Mouse (Mus musculus) limb, embryonic 13.5 days (tissue): ENCODE measurements around the gene Spen. TPM values are rescaled to one million over a fixed set of nuclear protein-coding genes. Genes with fewer than 3 reads are reported as not detected.
"Not testable (repeated sequence)": the region's sequence is repeated elsewhere in the genome, so short reads cannot be mapped to it uniquely, and the experiment has no call there.

Source experiments
- ATAC-seq: fragments of 200-750 bp; cut with Nextera tagmentation; 2 replicates; pipeline ENCODE4 v1.8.0; 2017; ENCODE audit warnings: low read depth, moderate number of reproducible peaks, moderate TSS enrichment; ENCODE audit not compliant: low FRiP score
- H3K27ac ChIP-seq: fragments of 300-500 bp; sonication (generic); 2 replicates; pipeline ENCODE4 v1.5.1; 2015; ENCODE audit warnings: inconsistent platforms, mild to moderate bottlenecking, moderate library complexity
- H3K27me3 ChIP-seq: fragments of 300-500 bp; sonication (generic); 2 replicates; pipeline ENCODE4 v1.6.1; 2015; ENCODE audit warnings: mild to moderate bottlenecking, inconsistent platforms
- H3K36me3 ChIP-seq: fragments of 300-500 bp; sonication (generic); 2 replicates; pipeline ENCODE4 v1.6.1; 2015; ENCODE audit warnings: inconsistent platforms, mild to moderate bottlenecking, moderate library complexity
- H3K4me1 ChIP-seq: fragments of 300-500 bp; sonication (generic); 2 replicates; pipeline ENCODE4 v1.6.1; 2015; ENCODE audit warnings: inconsistent platforms
- H3K4me2 ChIP-seq: fragments of 300-500 bp; sonication (generic); replicated peaks from 2 replicates; pipeline ENCODE4 v1.6.1; 2015; ENCODE audit warnings: inconsistent platforms, mild to moderate bottlenecking, moderate library complexity
- H3K4me3 ChIP-seq: fragments of 300-500 bp; sonication (generic); 2 replicates; pipeline ENCODE4 v1.5.1; 2015; ENCODE audit warnings: moderate library complexity, mild to moderate bottlenecking, inconsistent platforms
- H3K9ac ChIP-seq: fragments of 300-500 bp; sonication (generic); 2 replicates; pipeline ENCODE4 v1.6.1; 2015; ENCODE audit warnings: mild to moderate bottlenecking, inconsistent platforms
- H3K9me3 ChIP-seq: fragments of 300-500 bp; sonication (generic); 2 replicates; pipeline ENCODE4 v1.6.1; 2016; ENCODE audit warnings: inconsistent platforms
- WGBS: fragments of 180-500 bp; shearing (Covaris S2); methylation state at CpG from one replicate; pipeline ENCODE4 v1.1.7; 2015; 5-methylcytosine and 5-hydroxymethylcytosine counted together
- polyA plus RNA-seq: library from polyadenylated mRNA; unstranded; fragments of >200 nt; fragmentation: Nextera tagmentation; extraction: Ambion mirVana; gene quantifications from 2 replicates; pipeline ENCODE4 v1.2.1, GENCODE M21; 2015

The Spen gene
- polyA plus RNA-seq, 1 experiment from 2014 or later: 10.8 TPM

DNA sequence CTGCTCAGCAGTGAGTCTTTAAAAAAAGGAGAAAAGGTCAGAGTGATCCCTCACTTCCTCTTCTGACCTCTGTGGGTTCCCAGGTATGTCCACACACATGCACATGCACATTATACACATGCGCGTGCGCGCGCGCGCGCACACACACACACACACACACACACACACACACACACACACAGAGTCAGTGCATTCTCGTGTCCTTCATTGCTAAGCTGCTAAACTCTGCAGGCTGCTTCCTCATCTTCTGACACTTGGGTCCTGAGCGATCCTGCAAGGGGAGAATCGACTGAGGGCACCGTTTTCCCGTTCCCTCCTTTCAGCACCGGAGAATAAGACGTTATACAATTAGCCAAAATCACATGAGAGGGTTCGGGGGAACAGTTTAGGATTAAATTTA lies 20.3 kb upstream of the Spen start:
- H3K9me3 ChIP-seq: no peaks in the 10 kb centered on the region
- peak overlapping the region; percentile 63 for H3K9ac ChIP-seq
- peaks cover 14% of the 10 kb centered on the region for H3K4me1 ChIP-seq
- no peaks in the 10 kb centered on the region for H3K27me3 ChIP-seq
- H3K4me3 ChIP-seq: peak overlapping the region; percentile 49
- peak overlapping the region; percentile 86 for H3K27ac ChIP-seq
- H3K4me2 ChIP-seq: peak overlapping the region; percentile 89
- 19% methylated on average over 16 of the region's 16 CpGs for WGBS
- H3K36me3 ChIP-seq: no peaks in the 10 kb centered on the region
- 0 out of 2 replicates have a peak, but pooled peaks have one; percentile 21 for ATAC-seq

DNA sequence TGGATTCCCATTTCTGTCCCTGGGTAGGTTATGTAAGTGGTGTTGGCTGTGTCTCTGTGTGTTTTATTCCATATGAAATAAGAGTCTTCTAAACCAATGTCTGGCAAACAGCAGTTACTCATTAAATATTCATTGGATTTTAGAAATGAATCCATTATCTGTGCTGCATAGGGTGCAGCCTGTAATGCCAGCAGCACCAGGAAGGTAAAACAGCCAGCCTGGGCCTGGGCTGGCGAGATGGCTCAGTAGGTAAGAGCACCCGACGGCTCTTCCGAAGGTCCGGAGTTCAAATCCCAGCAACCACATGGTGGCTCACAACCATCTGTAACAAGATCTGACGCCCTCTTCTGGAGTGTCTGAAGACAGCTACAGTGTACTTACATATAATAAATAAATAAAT lies 17.8 kb upstream of the Spen start:
- 88% methylated on average over 6 of the region's 6 CpGs for WGBS
- H3K36me3 ChIP-seq, H3K4me3 ChIP-seq, H3K9ac ChIP-seq, H3K4me2 ChIP-seq, H3K27ac ChIP-seq, H3K9me3 ChIP-seq, H3K27me3 ChIP-seq, ATAC-seq: not testable (repeated sequence)
- peaks cover 27% of the 10 kb centered on the region for H3K4me1 ChIP-seq

DNA sequence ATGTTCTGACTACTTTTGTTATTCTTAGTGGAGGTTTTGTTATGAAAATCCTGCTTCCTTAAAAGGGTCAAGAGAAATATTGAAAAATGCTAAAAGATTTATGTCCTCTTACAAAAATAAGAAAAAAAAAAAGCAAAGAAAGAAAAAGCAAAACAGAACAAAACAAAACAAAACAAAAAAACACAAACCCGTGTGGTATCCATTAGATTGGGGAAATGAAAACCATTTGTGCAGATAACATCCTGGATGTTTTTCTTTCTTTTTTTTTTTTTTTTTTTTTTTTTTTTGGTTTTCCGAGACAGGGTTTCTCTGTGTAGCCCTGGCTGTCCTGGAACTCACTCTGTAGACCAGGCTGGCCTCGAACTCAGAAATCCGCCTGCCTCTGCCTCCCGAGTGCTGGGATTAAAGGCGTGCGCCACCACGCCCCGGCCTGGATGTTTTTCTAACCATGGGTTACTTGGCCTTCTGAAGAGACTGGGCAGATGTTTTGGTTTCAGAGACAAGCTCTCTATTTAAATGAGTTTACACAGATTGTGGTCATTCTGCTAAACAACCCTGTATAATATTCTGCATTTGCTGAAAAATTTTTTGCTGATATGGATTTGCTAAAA lies 16.0 kb upstream of the Spen start:
- not testable (repeated sequence) for H3K27ac ChIP-seq, H3K27me3 ChIP-seq, H3K4me3 ChIP-seq, H3K9me3 ChIP-seq, ATAC-seq, H3K36me3 ChIP-seq, H3K9ac ChIP-seq, H3K4me2 ChIP-seq
- WGBS: 90% methylated on average over 8 of the region's 9 CpGs
- H3K4me1 ChIP-seq: peaks cover 27% of the 10 kb centered on the region

DNA sequence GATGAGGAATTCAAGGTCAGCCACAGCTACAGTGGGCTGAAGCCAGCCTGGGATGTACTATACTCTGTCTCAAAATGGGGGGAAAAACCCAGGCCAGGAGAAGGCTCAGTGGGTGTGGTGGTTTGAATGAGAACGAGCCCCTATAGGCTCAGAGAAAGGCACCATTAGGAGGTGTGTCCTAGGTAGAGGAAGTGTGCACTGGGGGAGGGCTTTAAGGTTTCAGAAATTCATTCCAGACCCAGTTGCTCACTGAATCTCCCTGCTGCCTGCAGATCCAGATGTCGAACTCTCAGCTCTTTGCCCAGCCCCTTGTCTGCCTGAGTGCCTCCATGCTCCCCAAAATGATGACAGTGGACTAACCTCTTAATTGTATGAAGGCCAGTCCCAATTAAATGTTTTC lies 14.1 kb upstream of the Spen start:
- peak overlapping the region; percentile 37 for H3K4me2 ChIP-seq

DNA sequence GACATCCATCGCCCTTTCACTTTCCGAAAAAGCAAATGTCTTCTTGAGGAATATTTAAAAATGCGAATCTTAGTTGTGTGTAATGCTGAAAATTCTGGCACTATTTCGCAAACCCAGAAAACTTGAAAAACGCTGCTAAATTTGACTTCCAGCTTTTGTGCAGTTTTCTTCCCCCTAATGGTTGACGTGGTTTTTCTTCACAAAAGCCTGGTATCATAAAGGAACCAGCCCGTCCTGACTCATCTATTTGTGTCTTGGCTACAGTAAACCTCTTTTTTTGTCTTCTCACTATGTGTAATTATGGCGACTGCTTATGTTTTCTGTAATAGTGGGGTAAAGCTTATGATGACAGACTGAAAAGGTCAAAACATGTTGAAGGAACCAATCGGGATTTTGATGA lies 8.9 kb upstream of the Spen start:
- ATAC-seq: no peak

More for the DNA sequence above, 14.1 kb upstream of the Spen start:
- Histone ChIP-seq H3K9ac (no peak overlapping the region), H3K9me3 (no peaks in the 10 kb centered on the region), H3K4me1 (peaks cover 24% of the 10 kb centered on the region), H3K36me3 (no peaks in the 10 kb centered on the region), H3K27me3 (no peaks in the 10 kb centered on the region), H3K4me3 (no peak overlapping the region), H3K27ac (peak overlapping the region; percentile 58; the same call in 1 of the 2 replicates)
- ATAC-seq: peak; percentile 88
- WGBS: 2% methylated on average over 2 of the region's 2 CpGs

DNA sequence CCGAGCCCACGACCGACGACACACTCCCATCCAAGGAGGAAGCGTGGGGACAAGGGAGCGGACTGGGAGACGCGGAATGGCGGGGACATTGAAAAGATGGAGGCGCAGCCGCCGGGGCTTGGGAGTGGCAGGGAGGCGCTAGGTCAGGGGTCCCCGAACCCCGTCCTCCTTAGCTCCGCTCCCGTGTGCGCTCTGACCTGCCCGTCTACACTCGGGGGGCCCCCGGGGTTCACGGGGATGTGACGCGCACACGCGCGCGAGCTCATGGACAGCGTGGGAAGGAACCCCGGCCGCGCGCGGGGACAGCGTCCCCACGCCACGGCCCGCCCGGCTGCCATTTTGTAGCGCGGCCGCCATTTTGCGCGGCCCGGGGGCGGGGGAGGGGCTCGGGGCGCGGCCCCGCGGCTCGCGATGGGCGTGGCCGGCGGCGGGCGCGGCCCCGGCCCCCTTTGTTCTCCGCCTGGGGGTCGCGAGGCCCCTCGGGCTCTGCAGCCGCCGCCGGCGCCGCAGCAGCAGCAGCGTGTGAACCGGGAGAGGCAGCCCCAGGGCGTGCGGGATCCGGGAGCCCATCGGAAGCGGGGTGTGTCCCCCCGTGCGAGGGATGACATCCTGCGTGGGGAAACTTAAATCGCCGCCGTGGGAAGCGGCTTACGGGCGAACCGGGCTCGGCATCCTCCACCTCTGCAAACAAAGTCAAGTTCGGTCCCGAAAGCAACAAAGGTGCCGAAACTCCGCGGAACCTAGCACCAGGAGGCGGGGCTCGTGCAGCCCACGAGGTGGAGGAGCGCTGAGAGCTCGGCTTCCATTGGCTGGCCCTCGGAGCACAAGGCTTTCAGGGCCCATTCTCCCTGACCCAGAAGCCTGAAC lies 8.2 kb upstream of the Spen start:
- WGBS: 0% methylated on average over 88 of the region's 98 CpGs
- Histone ChIP-seq H3K27me3 (no peaks in the 10 kb centered on the region), H3K9ac (peak overlapping the region; percentile 97), H3K4me3 (peak overlapping the region; percentile 71), H3K36me3 (no peaks in the 10 kb centered on the region), H3K4me2 (peak overlapping the region; percentile 74), H3K27ac (peak overlapping the region; percentile 100), H3K4me1 (peaks cover 16% of the 10 kb centered on the region), H3K9me3 (no peaks in the 10 kb centered on the region)
- peak; percentile 86 for ATAC-seq

More for the DNA sequence above, 8.9 kb upstream of the Spen start:
- Histone ChIP-seq H3K4me2 (peak overlapping the region; percentile 74), H3K27me3 (no peaks in the 10 kb centered on the region), H3K36me3 (no peaks in the 10 kb centered on the region), H3K9me3 (no peaks in the 10 kb centered on the region), H3K4me3 (peak overlapping the region; percentile 71), H3K9ac (peak overlapping the region; percentile 97), H3K4me1 (peaks cover 22% of the 10 kb centered on the region), H3K27ac (peak overlapping the region; percentile 100)
- WGBS: 21% methylated on average over 9 of the region's 9 CpGs

DNA sequence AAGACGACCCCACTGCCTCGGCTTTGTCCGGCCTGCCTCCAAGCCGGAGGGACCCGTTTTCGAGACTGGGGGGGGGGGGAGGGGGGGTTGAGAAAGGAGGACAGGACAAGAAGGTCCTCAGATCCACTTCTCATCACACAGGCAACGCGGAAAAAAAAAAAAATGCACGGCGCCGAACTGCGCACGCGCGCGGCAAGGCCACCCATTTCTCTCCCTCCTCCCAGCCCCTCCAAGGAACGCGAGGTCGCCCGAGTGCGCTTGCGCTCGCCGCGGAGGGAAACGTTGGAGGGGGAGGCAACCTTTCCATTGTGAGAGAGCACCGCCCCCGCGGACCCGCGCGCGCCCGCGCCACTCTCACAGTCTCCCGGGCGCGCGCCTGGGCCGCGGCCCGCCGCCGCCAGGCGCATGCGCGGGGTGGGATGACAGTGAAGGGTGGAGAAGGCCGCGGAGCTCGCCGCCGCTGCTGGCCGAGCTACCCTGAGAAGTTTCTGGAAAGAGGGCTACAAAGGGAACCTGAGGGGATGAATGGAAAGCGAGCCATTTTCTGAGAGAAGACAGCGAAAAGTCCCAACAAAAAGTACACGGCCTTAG lies 7.4 kb upstream of the Spen start:
- Histone ChIP-seq H3K4me2 (peak overlapping the region; percentile 99), H3K4me1 (peaks cover 16% of the 10 kb centered on the region), H3K27me3 (no peaks in the 10 kb centered on the region), H3K9ac (peak overlapping the region; percentile 97), H3K27ac (peak overlapping the region; percentile 100), H3K36me3 (no peaks in the 10 kb centered on the region), H3K4me3 (peak overlapping the region; percentile 71), H3K9me3 (no peaks in the 10 kb centered on the region)
- WGBS: under 1% methylated on average over 49 of the region's 56 CpGs
- peak; percentile 70 for ATAC-seq

DNA sequence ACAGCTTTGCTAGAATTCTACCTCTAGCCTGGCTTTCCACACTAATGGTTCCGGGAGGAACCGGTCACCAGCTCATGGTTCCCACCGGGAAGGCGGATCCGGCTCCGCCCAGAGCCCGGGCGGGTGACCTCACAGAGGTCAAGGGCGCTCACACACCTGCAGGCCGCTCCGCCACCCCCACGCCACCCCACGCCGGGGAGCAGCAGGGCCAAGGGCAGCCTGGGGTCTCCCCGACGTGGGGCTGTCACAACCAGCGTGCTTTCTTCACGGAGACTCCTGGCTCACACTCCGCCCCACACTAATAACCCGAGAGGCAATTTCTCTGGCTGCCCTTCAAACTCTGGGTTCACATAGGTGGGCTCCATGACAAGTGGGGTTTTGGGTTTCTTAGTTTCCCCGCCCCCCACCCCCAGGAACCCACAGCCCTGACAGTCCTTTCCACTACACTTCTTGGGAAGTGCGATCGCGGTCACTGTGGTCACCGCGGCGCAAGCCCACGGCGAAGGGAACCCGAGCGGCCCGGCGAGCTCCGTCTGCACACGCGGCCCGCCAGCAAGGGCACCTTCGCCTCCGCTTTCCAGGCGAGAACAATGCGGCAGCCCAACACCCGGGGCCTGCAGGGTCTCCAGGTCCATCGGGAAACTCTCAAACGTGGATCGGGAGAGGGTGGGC lies 6.8 kb upstream of the Spen start:
- Histone ChIP-seq H3K36me3 (no peaks in the 10 kb centered on the region), H3K27me3 (no peaks in the 10 kb centered on the region), H3K4me3 (peak overlapping the region; percentile 71), H3K9me3 (no peaks in the 10 kb centered on the region), H3K9ac (peak overlapping the region; percentile 92), H3K4me2 (peak overlapping the region; percentile 99), H3K27ac (peak overlapping the region; percentile 98), H3K4me1 (peaks cover 16% of the 10 kb centered on the region)
- WGBS: under 1% methylated on average over 45 of the region's 45 CpGs
- ATAC-seq: peak; percentile 51

DNA sequence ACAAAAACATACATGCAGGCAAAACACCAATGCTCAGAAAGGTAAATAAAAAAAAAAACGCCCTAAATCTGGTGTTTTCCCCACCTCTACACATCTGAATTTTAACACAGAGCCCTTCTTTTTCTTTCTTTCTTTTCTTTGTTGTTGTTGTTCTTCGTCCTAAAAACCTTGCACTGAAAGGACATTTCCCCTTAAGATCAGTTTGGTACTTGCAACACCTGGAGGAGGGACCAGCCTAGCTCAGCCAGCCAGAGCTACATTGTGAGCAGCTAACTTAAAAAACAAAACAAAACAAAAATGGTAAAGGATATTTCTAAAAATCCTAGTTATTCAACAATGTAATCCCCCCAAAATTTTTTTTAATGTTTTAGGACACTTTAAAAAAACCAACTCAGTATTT lies 6.1 kb upstream of the Spen start:
- WGBS: 44% methylated on average over 2 of the region's 2 CpGs
- no peak overlapping the region for H3K27ac ChIP-seq
- ATAC-seq: no peak

DNA sequence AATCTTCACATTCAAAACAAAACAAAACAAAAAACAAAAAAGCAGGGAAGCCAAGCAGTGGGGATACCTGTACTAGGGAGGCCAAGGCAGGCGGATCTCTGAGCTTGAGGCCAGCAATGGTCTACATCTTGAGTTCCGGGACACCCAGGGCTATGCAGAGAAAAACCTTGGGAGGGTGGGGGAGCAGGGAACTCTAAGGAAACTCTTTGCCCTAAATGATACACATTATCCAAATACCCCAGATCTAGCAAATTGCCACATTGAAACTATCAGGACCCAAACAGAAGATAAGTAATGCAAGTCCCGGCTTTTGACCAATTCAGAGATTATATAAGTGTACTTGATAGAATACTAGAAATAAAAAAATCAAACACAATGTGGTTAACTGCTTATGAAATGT lies 5.2 kb upstream of the Spen start:
- Histone ChIP-seq H3K9me3 (no peaks in the 10 kb centered on the region), H3K9ac (no peak overlapping the region), H3K4me2 (no peak overlapping the region), H3K27ac (no peak overlapping the region), H3K4me3 (no peak overlapping the region), H3K27me3 (no peaks in the 10 kb centered on the region), H3K36me3 (no peaks in the 10 kb centered on the region), H3K4me1 (peaks cover 17% of the 10 kb centered on the region)
- WGBS: 74% methylated on average over 3 of the region's 3 CpGs
- no peak for ATAC-seq

More for the DNA sequence above, 6.1 kb upstream of the Spen start:
- peak overlapping the region; percentile 71 for H3K4me3 ChIP-seq
- peaks cover 16% of the 10 kb centered on the region for H3K4me1 ChIP-seq
- peak overlapping the region; percentile 92 for H3K9ac ChIP-seq
- H3K4me2 ChIP-seq: peak overlapping the region; percentile 99
- no peaks in the 10 kb centered on the region for H3K27me3 ChIP-seq
- no peaks in the 10 kb centered on the region for H3K9me3 ChIP-seq
- no peaks in the 10 kb centered on the region for H3K36me3 ChIP-seq

DNA sequence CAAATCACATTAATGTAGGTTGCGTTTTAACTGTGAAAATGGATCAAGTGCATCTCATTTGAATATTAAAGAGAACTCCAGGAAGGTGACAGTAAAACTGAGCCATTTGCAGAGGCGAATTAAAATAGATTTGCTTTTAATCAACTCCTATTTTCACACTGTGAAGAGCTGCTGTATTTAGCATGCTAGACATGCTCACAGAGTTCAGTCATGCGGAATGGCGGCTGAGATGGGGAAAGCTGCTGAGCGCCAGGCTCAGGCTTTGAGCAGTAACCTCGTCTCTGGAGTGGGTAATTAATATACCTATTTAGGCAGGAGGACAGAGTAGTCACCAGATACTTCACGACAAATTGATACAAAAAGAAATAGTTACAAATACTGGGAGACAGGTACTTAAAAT lies 3.5 kb upstream of the Spen start:
- no peaks in the 10 kb centered on the region for H3K9me3 ChIP-seq
- H3K27ac ChIP-seq: no peak overlapping the region
- WGBS: 50% methylated on average over 7 of the region's 7 CpGs
- peaks cover 9% of the 10 kb centered on the region for H3K4me1 ChIP-seq
- no peaks in the 10 kb centered on the region for H3K27me3 ChIP-seq
- no peak for ATAC-seq
- no peaks in the 10 kb centered on the region for H3K36me3 ChIP-seq
- no peak overlapping the region for H3K4me3 ChIP-seq
- H3K9ac ChIP-seq: no peak overlapping the region
- H3K4me2 ChIP-seq: no peak overlapping the region

DNA sequence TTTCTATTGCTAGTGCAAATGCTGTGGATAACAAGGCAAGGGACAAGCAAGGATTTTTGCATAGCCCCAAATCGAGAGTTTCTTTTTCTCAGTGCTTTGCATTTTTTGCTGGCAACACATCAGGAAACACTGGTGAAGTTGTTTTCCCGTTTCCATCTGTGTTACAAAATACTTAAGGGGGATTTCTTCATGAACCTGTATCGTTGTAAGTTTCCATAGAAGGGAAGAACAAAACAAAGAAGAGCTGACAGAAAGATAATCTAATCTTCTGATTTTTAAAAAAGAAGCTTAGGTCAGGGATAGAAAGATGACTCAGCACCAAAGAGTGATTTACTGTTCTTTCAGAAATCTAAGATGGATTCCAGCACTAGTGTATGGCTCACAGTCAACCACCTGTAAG lies 2.4 kb upstream of the Spen start:
- Histone ChIP-seq H3K9me3 (no peaks in the 10 kb centered on the region), H3K4me3 (no peak overlapping the region), H3K36me3 (no peaks in the 10 kb centered on the region), H3K4me1 (peaks cover 11% of the 10 kb centered on the region), H3K27ac (no peak overlapping the region), H3K9ac (no peak overlapping the region), H3K4me2 (no peak overlapping the region), H3K27me3 (no peaks in the 10 kb centered on the region)
- WGBS: 69% methylated on average over 3 of the region's 3 CpGs
- ATAC-seq: no peak
